Mouse (Mus musculus) left cerebral cortex, adult 9 months (tissue): Measurements from ENCODE around the gene Psmd3.
"Not testable (repeated sequence)": the region's sequence is repeated elsewhere in the genome, so short reads cannot be mapped to it uniquely, and the experiment has no call there.

ENCODE experiments used
- DNase-seq, 2 experiments: peaks; one replicate each; pipeline ENCODE4 v3.0.0; 2022; ENCODE audit warnings: low spot score in 2 of 2

Gene Psmd3

DNA sequence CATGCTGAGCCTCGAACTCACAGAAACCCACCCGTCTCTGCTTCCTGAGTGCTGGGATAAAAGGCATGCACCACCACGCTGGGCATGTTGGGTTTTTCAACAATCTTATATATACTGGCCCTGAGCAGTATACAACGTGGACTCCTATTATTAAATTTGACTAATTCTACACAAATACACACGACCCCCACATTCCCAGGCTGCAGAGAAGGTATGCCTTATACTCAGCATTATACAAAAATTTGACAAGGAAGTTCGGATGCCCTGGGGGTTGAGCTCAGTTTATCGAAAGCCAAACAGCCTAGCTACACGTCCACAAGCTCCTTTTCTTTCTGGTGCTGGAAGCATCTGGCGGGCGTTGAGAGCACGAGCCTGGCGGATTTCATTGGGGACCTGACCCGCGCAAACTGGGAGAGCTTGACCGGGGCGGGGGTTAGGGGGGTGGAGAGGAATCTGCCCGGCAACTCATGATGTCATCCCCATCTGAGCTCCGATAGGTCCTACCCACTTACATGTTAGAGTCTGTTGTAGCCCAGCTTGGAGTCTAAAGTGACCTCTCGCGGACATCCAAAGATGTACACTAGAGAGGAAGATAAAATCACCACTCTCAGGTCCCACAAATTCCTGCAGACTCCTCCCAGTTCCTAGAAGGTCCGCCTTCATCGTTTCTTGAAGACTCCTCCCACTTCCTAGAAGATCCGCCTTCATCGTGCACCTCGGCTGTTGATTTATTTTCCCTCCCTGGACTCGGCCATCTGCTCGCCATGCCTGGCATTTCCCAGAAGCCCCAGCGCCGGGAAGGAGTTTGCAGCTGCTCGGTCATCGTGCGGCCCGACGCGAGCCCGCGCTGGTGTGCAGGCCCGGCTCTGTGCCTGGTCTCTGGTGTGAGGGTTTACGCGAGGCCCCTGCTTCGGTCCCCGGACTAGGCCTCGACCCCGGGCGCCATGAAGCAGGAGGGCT, at the start of gene Psmd3:
Gene Psmd3 (plus strand): TSS at position 769 of the 960 bp plus-strand sequence.
- peak; percentile 92 to 98 for DNase-seq

DNA sequence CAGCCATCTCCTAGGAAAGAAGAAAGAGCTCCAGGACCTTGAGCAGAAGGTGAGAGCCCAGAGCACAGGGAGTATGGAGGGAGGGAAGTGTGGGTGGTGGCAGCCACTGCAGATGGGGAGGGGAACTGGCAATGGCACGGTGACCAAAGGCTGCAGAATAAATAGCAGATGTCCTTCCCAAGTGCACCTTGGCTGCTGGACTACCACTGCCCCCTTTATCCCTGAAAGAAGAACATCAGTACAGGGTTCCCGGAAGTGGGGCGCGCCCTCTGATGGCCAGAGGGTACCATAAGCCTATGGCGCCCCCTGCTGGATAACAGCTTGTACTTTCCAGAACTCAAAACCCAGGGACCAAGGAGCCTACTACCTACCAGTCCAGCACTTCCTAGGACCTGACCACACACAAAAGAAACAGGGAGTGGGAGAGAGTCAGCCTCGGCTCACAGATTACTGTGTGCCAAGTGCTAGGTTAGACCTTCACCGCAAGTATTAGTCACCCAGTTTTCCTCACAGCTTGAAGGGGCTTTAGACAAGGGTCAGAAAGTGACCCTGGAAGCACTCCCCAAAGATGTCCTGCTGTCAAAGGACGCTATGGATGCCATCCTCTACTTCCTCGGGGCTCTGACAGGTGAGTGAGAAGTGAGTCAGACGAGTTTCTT, 46.9 kb upstream of the Psmd3 start:
- DNase-seq = not testable (repeated sequence)

DNA sequence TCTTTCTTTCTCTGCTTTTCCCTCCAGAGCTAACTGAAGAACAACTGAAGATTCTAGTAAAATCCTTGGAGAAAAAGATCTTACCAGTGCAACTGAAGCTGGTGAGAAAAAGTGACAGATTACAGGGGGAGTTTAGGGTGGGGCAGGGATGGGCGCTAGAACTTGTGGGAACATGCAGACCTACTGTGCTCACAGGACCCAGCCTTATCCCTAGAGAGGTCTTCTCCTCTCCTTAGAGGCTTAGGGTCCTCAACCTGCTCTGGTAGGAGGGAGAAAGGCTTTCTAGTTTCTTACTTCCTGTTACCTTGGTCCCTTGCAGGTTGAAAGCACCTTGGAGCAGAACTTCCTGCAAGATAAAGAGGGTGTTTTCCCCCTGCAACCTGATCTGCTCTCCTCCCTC, 44.9 kb upstream of the Psmd3 start:
- no peak for DNase-seq

DNA sequence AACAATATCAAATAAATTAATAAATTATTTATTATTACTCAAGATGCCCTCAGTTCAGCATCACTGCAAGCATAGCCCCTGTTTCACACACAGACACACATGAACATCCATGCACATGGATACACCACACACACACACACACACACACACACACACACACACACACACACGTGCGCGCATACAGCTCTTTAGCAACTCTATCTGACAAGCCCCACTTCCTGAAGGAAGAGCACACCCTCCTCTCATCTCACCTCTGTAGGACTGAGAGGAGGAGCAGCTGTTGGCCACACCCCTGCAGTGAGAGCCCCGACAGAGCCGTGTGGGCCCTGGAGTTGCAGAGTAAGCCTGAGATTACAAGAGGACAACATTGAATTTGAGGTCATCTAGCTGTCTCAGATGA, 42.3 kb upstream of the Psmd3 start:
- no peak for DNase-seq

DNA sequence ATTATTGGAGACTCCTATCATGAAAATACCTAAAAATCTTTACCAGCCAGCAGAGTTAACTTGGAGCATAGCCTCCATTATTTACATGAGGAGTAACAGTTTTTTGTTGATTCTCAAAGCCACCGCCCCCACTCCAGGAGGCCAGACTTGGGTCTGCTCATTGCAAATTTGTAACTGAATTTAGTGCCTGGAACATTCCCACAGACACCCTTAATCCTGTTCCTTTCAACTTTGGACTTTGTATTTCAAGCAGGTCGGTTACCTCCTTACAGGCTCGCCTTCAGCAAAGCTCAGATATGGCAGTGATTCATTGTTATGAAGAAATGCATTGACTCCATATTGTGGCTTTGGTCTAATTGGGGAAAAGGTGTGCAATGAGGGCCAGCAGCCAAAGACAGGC, 37.6 kb upstream of the Psmd3 start:
- DNase-seq = no peak

DNA sequence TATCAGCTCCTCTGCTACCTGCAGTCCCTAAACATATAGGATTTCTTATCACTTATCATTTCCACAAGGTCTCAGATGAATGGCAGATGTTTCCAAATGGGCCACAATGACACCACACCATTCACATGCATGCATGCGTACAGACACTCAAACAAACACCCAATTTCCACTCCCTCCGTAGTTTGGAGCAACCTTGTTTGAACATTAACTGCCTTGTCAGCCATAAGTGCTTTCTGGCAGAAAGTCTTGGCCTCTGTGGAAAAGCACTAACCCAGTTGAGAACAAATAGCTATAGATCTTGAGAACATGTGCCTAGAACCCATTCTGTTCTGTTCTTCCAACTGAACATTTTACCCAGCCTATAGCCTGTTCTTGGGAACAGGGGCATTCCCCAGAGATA, 36.4 kb upstream of the Psmd3 start:
- no peak for DNase-seq

GRCm38 (mm10) chr11:98646459-98646858, 35.9 kb upstream of the Psmd3 start, which contains the start of gene Gsdma2:
Gene Gsdma2 (plus strand): TSS chr11:98646759.
- no peak for DNase-seq

GRCm38 (mm10) chr11:98655076-98655475, 27.3 kb upstream of the Psmd3 start:
- peak in 1 of 2 experiments; percentile 19 for DNase-seq

- peak in 1 of 2 experiments; percentile 57 for DNase-seq
Measured at GRCm38 (mm10) chr11:98660517-98660916, 21.8 kb upstream of the Psmd3 start.

GRCm38 (mm10) chr11:98664091-98664490, 18.3 kb upstream of the Psmd3 start, which contains the start of gene Gsdma:
Gene Gsdma (plus strand): TSS chr11:98664351.
- no peak for DNase-seq

DNA sequence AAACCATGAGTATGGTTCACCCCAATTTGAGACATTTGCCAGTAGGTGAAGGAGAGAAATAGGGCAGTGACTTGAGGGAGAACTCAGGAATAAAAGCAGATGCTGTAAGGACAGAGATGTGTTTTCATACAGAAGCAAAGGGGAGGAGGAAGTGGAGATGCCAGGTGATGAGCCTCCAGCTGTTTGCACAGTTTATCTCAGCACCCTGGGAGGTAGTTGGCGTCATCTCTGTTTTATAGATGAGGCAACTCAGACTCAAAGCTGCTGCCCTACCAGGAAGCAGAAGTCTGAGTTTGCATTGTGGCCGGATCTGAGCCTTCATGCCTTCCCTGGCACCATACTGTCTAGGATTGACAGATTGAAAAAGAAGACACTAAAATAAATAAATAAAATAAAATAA, 13.4 kb upstream of the Psmd3 start:
- no peak for DNase-seq

GRCm38 (mm10) chr11:98671284-98671815, 11.0 kb upstream of the Psmd3 start:
- DNase-seq = no peak

- no peak for DNase-seq
Measured at GRCm38 (mm10) chr11:98671857-98672256, 10.5 kb upstream of the Psmd3 start.

GRCm38 (mm10) chr11:98672482-98672881, 9.9 kb upstream of the Psmd3 start:
- DNase-seq = no peak

GRCm38 (mm10) chr11:98673136-98673535, 9.2 kb upstream of the Psmd3 start:
- peak in 1 of 2 experiments; percentile 58 for DNase-seq

GRCm38 (mm10) chr11:98675829-98676363, 6.5 kb upstream of the Psmd3 start:
- no peak for DNase-seq

DNA sequence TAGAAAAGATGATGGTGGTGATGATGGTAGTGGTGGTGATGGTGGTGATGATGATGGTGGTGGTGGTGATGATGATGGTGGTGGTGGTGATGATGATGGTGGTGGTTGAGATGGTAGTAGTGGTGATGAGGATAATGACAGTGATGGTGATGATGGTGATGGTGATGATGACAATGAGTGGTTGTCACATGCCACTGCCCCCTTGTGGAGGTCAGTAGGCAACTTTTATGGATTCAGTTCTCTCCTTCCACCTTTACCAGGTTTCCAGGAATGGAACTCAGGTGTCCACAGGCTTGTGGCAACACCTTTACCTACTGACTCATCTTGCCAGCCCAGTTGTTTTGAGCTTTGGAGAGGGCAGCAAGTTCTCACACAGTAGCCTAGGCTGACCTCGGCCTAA, 2.3 kb upstream of the Psmd3 start:
- no peak for DNase-seq

DNA sequence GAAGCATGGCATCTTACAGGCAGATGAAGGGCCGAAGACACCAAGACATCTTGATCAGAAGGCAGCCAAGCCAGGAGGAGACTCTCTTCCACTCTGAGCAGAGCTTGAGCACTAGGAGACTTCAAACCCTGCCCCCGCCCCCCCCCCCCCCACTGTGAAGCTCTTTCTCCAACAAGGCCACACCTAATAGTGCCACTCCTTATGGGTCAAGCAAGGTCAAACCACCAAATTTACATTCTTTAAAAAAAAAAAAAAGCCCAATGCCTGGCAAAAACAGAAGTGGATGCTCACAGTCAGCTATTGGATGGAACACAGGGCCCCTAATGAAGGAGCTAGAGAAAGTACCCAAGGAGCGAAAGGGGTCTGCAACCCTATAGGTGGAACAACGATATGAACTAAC, 1.8 kb upstream of the Psmd3 start:
- not testable (repeated sequence) for DNase-seq

GRCm38 (mm10) chr11:98681186-98681585, 1.2 kb upstream of the Psmd3 start:
- no peak for DNase-seq

GRCm38 (mm10) chr11:98682811-98683210, 457 bp downstream of the Psmd3 start:
- no peak for DNase-seq

GRCm38 (mm10) chr11:98685642-98686041, 3.3 kb downstream of the Psmd3 start:
- DNase-seq = no peak

DNA sequence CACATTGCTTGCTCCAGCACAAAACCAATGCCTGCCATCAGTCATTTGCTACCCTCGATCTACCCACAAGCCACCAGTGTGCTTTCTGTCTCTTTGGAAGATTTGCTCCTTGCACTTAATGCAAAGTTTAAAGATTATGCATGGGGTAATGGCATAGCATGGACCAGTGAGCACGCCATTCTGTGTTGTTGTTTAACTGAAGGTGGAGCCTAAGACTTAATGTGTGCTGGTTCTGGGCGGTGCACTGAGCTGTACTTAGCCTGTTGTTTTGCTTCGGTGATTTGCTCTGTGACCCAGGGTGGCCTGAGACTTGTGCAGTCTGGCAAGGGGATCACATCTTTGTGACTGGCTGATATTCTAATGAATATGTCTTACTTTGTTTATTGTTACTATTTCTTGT, 4.6 kb downstream of the Psmd3 start:
- no peak for DNase-seq
